Mouse (Mus musculus) ES-Bruce4 (cell line): ENCODE measurements around the gene Hps5.
"Not testable (repeated sequence)": the region's sequence is repeated elsewhere in the genome, so short reads cannot be mapped to it uniquely, and the experiment has no call there.

Source experiments
- EP300 ChIP-seq: IDR thresholded peaks from 2 replicates; pipeline ENCODE4 v1.6.1; 2011; ENCODE audit warnings: low read depth, low read length; ENCODE audit not compliant: insufficient read depth
- POLR2A ChIP-seq: IDR thresholded peaks from one replicate; pipeline ENCODE4 v1.8.1; 2011; ENCODE audit warnings: low read length; ENCODE audit not compliant: insufficient read depth

GRCm38 (mm10) chr7:46820876-46821632 is 25.2 kb upstream of the Hps5 start:
- TF ChIP-seq POLR2A, EP300: not testable (repeated sequence)
